Mouse (Mus musculus) liver, postnatal 0 days (tissue): ENCODE data around the gene Syn3.

Experiments used
- CTCF ChIP-seq: sonication (generic); IDR thresholded peaks from 2 replicates; pipeline ENCODE4 v1.5.1; 2016; ENCODE audit warnings: antibody characterized with exemption, low read depth
- EP300 ChIP-seq: IDR thresholded peaks from 2 replicates; pipeline ENCODE4 v1.6.1; 2016; ENCODE audit warnings: antibody characterized with exemption, low read depth, mild to moderate bottlenecking

DNA sequence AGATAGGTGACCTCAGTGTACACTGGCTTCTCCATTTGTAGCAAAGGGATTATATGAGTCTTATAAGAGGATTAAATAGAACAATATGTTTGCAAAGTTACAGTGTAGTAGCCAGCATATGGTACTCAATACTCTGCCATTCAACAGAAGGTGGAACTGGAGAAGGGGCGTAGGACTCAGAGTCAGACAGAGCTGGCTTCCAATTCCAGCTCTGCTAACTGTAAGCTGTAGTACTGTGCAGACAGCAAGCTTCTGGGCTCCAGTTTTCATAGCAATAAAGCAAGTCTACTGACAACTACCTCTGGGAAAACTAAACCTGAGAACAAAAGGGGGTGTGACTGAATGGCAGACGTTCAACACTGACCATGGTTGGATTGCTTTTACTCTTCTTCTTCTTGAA lies 237.0 kb downstream of the Syn3 start:
- TF ChIP-seq EP300 (no peak), CTCF (no peak)
